Mouse (Mus musculus): ENCODE measurements around the gene A630001G21Rik. TPM values are rescaled to one million over a fixed set of nuclear protein-coding genes. Genes with fewer than 3 reads are reported as not detected.
"Not testable (repeated sequence)": the region's sequence is repeated elsewhere in the genome, so short reads cannot be mapped to it uniquely, and the experiment has no call there.

Gene A630001G21Rik
- total RNA-seq (2021), result under 1 TPM; 0.49 to 0.91 TPM

- DNase-seq (ENCODE audit: extremely low spot score in 1 of 2, low spot score in 2 of 2), result no peak
- intact Hi-C loops (cut with DNase I), result no loop called here
Measured at GRCm38 (mm10) chr1:85778436-85778835, at the start of gene A630001G21Rik. A630001G21Rik (minus strand) TSS chr1:85778643.

- intact Hi-C loops (cut with DNase I), result no loop called here
- DNase-seq (ENCODE audit: extremely low spot score in 1 of 2, low spot score in 2 of 2), result no peak
Measured at GRCm38 (mm10) chr1:85827166-85827565, 48.7 kb upstream of the A630001G21Rik start.

DNA sequence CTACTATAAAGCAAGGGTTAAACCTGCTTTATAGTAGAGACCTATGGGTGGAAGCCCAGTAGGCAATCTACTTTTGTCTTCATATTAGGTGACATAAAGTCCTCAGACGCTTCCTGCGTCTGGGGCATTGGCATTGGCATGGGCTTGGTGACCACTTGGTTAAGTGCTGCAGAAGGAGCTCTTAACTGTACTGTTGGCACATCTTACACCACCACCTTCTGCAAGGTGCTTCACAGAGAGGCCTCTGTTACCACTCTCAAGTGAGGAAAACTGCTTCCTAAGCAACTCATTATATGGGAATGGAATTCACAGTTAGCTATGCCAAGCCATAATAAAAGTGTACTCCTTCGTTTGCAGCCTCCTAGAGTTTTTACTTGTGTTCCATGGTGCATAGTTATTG lies 46.5 kb upstream of the A630001G21Rik start:
- no peak for DNase-seq (ENCODE audit: extremely low spot score in 1 of 2, low spot score in 2 of 2)
- intact Hi-C loops (cut with DNase I), result no loop called here

DNA sequence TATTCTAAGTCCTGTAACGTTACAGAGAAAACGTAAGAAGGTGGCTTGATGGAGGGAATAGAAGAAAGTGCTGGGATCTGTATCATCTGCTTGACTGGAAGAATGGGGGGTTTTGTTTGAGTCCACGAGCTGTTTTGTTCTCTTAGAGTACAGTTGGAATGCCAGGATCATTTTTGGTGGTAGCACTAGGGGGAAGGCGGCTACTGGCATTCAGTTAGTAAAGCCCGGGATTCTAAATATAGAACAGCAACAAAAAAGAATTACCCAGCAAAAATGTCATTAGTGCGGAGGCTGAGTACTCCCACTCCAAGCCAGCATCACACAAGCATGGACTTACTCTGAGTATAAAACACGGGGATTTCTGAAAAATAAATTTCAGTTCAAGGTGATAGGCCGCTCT lies 43.8 kb upstream of the A630001G21Rik start:
- DNase-seq (ENCODE audit: extremely low spot score in 1 of 2, low spot score in 2 of 2), result no peak
- intact Hi-C loops (cut with DNase I), result no loop called here

GRCm38 (mm10) chr1:85819695-85820094 lies 41.3 kb upstream of the A630001G21Rik start:
- DNase-seq (ENCODE audit: extremely low spot score in 1 of 2, low spot score in 2 of 2), result no peak
- intact Hi-C loops (cut with DNase I), result no loop called here

DNA sequence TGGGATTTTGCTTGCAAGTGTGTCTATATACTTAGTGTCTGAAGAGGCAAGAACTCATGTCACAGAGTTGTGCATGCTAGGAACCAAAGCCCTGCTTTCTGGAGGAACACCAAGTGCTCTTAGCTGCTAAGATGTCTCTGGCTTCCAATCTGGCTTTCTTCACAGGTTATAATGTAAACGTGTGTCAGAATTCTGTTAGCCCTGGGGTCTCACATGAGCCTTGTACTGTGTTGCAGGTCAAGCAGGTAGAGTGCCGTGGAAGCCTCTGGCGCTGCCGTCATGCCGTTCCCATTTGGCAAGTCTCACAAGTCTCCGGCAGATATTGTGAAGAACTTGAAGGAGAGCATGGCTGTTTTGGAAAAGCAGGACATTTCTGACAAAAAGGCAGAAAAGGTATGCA lies 39.7 kb upstream of the A630001G21Rik start:
- intact Hi-C loops (cut with DNase I), result no loop called here
- DNase-seq (ENCODE audit: extremely low spot score in 1 of 2, low spot score in 2 of 2), result no peak

- intact Hi-C loops (cut with DNase I); DNase-seq (ENCODE audit: extremely low spot score in 1 of 2, low spot score in 2 of 2): not testable (repeated sequence)
Measured at GRCm38 (mm10) chr1:85814213-85814612, 35.8 kb upstream of the A630001G21Rik start.

GRCm38 (mm10) chr1:85810787-85811186 lies 32.3 kb upstream of the A630001G21Rik start:
- intact Hi-C loops (cut with DNase I), result no loop called here

DNA sequence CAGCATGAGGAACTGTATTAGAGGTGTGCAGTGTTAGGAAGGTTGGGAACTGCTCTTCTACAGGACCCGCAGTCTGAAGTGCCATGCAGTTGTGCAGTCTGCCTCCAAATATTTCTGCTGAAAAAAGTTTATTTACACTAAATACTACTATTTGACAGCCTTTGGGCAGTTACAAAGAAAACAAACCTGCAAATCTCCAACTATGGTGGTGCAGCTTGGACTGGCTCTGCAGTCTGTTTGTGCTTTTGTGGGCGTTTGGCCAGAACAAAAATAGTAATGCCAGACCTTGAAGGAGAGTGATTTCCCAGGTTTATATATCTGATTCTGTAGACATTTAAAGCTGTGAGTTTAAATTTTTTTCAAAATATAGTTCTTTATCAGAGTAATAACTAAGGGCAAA lies 31.9 kb upstream of the A630001G21Rik start:
- intact Hi-C loops (cut with DNase I), result no loop called here

More at GRCm38 (mm10) chr1:85810787-85811186, 32.3 kb upstream of the A630001G21Rik start:
- DNase-seq (ENCODE audit: extremely low spot score in 1 of 2, low spot score in 2 of 2), result no peak

DNA sequence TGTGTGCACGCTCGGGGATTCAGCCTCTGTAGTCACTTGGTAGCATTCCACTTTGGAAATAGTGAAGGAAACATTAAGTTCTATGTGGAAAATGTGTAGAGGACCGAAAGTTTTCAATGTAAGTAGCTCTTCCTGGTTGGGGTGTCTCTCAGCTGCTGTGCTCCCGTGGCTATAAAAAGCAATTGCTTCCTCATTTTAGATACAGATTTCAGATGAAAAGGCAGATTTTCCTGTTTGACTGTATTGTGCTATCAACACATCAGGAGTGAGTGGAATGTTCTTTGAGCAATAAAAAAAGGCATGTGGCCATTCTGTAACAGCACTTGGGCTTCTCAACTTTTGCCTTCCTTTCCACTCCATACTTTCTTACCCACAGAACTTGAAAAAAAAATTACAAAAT lies 30.8 kb upstream of the A630001G21Rik start:
- intact Hi-C loops (cut with DNase I), result no loop called here
- DNase-seq (ENCODE audit: extremely low spot score in 1 of 2, low spot score in 2 of 2), result no peak

More for the DNA sequence above, 31.9 kb upstream of the A630001G21Rik start:
- no peak for DNase-seq (ENCODE audit: extremely low spot score in 1 of 2, low spot score in 2 of 2)

DNA sequence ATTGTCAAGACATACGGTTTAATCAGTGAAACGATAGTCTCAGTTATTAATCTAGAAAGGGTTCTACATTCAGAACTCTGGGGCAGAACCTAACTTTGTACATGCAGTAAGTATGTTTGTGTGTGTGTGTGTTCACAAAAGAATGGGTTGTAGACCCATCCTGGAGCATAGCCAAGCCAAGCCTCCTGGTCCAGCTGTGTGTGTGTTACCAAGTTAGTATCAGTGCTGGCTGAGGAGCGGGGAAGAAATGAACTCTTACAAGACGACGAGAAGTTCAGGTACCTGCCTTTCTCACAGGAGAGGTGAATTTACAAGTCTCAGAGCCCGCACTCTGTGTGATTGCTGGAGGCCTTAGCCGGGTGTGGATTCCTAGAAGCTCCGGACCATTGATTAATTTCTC lies 26.1 kb upstream of the A630001G21Rik start:
- intact Hi-C loops (cut with DNase I), result no loop called here
- DNase-seq (ENCODE audit: extremely low spot score in 1 of 2, low spot score in 2 of 2), result no peak

GRCm38 (mm10) chr1:85802517-85802916 lies 24.1 kb upstream of the A630001G21Rik start:
- no peak for DNase-seq (ENCODE audit: extremely low spot score in 1 of 2, low spot score in 2 of 2)
- intact Hi-C loops (cut with DNase I), result no loop called here

DNA sequence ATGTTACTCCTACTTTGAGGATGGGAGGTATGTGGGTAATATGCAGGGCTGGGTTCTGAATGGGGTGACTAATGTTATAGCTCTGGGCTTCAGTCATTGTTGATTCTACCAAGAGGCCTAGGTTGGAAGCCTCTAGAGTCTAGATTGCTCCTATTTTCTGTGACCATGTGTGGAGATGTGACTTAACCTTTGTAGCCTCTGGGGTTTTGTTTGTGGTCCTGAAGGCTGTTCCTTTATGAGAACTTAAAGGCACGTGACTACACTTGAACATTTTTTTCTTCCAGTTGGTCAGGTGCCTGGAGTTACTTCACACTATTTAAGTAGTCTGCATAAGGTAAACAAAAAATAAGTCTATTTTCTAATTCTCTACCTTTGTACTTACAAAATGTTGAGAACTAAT lies 21.3 kb upstream of the A630001G21Rik start:
- intact Hi-C loops (cut with DNase I), result no loop called here
- DNase-seq (ENCODE audit: extremely low spot score in 1 of 2, low spot score in 2 of 2), result no peak

DNA sequence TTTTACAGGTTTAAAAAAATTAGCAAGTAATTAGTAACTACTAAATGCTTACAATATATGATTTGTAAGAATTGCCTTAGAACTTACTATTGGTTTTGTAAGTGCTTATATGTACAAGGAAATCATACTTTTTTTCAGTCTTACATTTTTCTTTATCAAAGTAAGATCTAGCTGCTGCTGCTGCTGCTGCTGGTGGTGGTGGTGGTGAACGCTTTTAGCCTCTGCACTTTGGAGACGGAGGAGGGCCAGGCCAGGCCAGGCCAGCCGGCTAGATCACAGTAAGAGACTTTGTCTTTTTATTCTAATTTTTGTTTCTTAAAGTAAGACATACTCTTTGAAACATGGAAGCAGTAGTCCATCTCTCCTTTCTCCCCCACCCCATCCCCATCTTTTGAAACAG lies 16.8 kb upstream of the A630001G21Rik start:
- DNase-seq (ENCODE audit: extremely low spot score in 1 of 2, low spot score in 2 of 2), result no peak
- intact Hi-C loops (cut with DNase I), result no loop called here

DNA sequence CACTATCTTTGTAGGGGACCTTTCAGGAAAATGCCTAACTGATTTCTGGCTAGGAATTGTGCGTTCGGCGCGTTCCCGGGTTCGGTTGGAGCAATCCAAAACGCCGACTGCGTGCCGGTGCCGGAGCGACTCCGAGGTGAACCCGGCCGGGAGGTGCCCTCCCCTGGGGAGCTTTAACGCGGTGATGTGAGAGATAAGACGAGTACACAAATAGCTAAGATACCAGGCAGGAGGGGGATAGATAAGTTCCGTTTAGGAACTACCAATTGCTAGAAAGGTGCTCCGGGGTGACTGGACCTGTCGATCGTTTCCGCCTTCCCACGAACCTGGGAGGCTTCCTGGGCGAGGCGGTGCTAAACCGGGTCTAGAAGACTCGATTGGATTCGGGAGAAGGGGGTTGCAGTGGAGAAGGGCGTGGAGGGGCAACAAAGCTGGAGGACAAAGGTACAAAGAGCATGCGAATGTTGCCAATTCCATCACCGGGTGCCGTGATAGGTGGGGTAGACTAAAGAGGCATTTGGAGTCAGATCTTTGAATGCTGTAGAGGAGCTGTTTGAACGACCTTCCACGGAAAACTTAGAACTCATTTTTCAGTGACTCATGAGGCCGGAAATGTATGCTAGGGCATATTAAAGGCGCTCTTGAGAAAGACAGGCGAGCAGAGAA lies 15.8 kb upstream of the A630001G21Rik start:
- peak in 1 of 2 experiments; percentile 48 for DNase-seq (ENCODE audit: extremely low spot score in 1 of 2, low spot score in 2 of 2)
- intact Hi-C loops (cut with DNase I), result no loop called here

- intact Hi-C loops (cut with DNase I), result no loop called here
- peak; percentile 80 to 93 for DNase-seq (ENCODE audit: extremely low spot score in 1 of 2, low spot score in 2 of 2)
Measured at GRCm38 (mm10) chr1:85793208-85794105, 15.0 kb upstream of the A630001G21Rik start, which contains the start of gene Cab39. Cab39 (plus strand) TSS chr1:85793441.

DNA sequence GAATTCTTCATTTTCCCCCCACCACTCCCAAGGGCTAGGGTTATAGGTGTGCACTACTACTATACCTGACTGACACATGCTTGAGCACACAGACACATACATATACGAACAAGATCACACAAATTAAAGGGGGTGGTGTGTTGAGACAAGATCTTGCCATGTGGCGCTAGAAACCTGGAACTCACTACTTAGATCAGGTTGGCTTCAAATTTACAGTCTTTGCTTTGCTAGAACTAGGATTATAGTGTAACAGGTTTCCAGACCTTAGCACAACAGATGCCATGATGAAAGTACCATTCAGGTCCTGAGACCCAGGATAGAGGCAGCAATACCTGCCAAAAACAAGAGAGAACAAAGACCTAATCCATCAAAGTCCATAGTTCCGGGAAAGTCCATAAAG lies 13.0 kb upstream of the A630001G21Rik start:
- DNase-seq (ENCODE audit: extremely low spot score in 1 of 2, low spot score in 2 of 2), result no peak
- intact Hi-C loops (cut with DNase I), result no loop called here

- intact Hi-C loops (cut with DNase I), result no loop called here
- no peak for DNase-seq (ENCODE audit: extremely low spot score in 1 of 2, low spot score in 2 of 2)
Measured at GRCm38 (mm10) chr1:85790565-85790964, 12.1 kb upstream of the A630001G21Rik start.

DNA sequence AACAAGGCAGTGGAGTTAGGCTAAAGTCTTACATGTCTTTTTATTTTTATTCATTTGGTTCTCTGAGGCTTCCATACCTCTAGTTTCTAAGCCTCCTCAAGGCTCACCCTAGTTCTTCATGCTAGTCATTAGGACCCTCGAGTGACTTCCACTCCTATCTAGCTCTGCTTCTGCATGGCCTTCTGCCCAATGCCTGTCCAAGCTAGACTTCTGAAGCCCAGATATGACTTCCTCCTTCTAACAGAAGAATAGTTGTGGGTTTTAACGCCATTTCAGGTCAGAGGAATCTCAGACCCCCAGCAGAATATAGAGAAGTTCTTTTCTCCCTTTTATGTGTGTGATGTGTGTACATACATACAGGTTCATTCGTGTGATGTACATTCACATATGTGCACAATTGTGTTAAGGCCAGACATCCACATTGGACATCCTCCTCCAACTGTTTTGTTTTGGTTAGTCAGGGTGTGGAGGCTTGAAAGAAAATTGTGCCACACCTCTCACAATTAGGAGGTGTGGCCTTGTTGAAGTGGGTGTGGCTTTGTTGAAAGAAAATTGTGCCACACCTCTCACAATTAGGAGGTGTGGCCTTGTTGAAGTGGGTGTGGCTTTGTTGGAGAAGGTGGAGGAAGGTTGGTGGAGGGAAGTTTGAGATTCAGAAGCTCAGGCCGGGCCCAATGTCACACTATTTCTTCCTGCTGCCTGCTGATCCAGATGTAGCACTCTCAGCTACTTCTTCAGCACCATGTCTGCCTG lies 1.2 kb upstream of the A630001G21Rik start:
- DNase-seq (ENCODE audit: extremely low spot score in 1 of 2, low spot score in 2 of 2), result no peak
- intact Hi-C loops (cut with DNase I), result no loop called here
